Mouse (Mus musculus): ENCODE data around the gene Cobll1.
A peak's percentile ranks its signal among the peaks of the same experiment; 100 is the strongest.

Cobll1 gene

GRCm38 (mm10) chr2:65196994-65197393 lies 42.2 kb downstream of the Cobll1 start:
- no peak for DNase-seq (ENCODE audit: low spot score in 2 of 2)

GRCm38 (mm10) chr2:65195233-65196010 lies 43.8 kb downstream of the Cobll1 start:
- DNase-seq (ENCODE audit: low spot score in 2 of 2), result no peak

GRCm38 (mm10) chr2:65193091-65193795 lies 46.0 kb downstream of the Cobll1 start:
- no peak for DNase-seq (ENCODE audit: low spot score in 2 of 2)

DNA sequence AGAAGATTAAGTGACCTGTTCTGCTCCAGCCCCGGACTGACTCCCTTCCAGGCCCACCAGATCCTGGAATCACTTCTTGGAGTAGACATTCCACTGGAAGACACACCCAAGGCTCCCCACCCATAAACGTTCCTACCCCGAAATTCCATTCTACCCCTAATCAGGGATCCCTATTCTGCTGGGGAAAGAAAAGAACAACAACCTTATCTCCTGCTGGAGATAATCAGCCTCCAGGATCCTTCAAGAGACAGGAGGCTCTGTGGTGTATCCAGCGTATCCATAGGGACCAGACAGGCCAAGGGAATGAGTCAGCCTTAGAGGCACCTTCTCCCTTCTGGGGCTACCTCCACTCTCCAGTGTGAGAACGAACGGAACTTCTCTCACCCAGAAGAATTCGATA lies 47.8 kb downstream of the Cobll1 start:
- DNase-seq (ENCODE audit: low spot score in 2 of 2), result no peak

DNA sequence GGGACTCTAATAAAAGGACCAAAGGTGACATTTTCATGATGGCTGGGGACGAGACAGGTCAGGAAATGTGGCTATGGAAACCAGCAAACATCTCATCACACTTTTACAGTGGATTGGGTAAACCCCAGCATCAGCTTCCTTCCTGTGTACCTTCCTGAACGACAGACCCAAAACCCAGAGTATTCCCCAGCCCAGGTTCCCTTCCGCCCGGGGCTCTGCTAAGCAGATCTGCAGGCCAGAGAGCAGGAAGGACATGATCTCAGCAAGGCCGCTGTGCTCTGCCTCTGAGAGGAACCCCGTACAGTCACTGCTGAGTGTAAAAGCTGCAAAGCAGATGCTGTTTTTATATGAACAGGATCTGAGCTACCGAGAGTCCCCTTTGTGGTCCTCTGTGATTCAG lies 49.9 kb downstream of the Cobll1 start:
- DNase-seq (ENCODE audit: low spot score in 2 of 2), result peak in 1 of 2 experiments; percentile 53

GRCm38 (mm10) chr2:65188585-65188984 lies 50.6 kb downstream of the Cobll1 start:
- DNase-seq (ENCODE audit: low spot score in 2 of 2), result no peak

DNA sequence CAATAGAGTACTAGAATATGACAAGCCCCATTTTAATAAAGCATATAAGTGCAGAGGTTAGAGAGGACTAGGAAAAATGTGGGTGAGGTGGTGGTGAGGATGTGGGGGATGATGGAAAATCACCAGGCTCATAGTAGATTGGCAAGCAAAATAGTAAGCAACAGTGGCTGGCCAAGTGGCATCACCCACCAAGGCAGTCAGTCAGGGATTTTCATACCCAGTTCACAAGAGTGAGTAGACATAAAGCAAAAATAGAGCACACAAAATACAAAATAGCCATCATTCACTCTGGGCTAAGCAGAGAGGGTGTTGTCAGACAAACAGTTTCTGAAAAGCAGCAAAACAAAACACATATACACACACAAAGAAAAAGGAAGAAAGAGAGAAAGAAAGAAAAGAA lies 51.6 kb downstream of the Cobll1 start:
- DNase-seq (ENCODE audit: low spot score in 2 of 2), result no peak

DNA sequence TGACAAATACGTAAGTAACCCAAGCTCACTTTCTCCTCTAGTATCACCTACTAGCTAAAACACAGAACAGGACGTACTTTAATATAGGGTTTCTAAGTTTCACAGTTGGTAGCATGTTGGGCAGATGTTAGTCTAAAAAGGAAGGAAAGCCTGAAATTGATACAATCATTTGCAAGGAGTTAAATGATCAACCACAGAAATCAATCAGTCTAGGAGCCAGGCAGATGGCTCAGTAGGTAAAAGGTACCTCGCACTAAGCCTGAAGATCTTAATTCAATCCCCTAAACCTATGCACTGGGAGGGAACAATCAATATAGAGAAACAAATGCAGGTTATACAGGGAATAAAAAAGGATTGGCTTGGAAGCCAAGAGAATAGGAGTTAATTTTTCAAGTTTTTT lies 52.0 kb downstream of the Cobll1 start:
- DNase-seq (ENCODE audit: low spot score in 2 of 2), result no peak

- no peak for DNase-seq (ENCODE audit: low spot score in 2 of 2)
These were observed 56.5 kb downstream of the Cobll1 start for GRCm38 (mm10) chr2:65182747-65183146.

GRCm38 (mm10) chr2:65181736-65182135 lies 57.5 kb downstream of the Cobll1 start:
- DNase-seq (ENCODE audit: low spot score in 2 of 2), result no peak

GRCm38 (mm10) chr2:65181066-65181716 lies 58.0 kb downstream of the Cobll1 start:
- no peak for DNase-seq (ENCODE audit: low spot score in 2 of 2)

GRCm38 (mm10) chr2:65175645-65176044 lies 63.6 kb downstream of the Cobll1 start:
- DNase-seq (ENCODE audit: low spot score in 2 of 2), result no peak

DNA sequence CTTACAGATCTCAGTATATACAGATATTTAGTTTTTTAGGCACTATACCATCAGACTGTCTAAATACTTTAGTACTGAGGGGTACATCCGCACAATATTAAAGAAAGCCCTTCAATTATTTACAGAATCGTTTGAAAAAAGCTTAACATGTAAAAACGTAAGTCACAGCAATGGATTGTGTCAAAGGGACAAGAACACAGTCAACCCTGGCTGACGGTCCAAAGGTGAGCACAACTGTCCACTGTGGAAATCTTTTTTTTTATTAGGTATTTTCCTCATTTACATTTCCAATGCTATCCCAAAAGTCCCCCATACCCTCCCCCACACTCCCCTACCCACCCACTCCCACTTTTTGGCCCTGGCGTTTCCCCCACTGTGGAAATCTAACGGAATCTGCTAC lies 67.1 kb downstream of the Cobll1 start:
- no peak for DNase-seq (ENCODE audit: low spot score in 2 of 2)

GRCm38 (mm10) chr2:65171516-65171915 lies 67.7 kb downstream of the Cobll1 start:
- DNase-seq (ENCODE audit: low spot score in 2 of 2), result no peak

DNA sequence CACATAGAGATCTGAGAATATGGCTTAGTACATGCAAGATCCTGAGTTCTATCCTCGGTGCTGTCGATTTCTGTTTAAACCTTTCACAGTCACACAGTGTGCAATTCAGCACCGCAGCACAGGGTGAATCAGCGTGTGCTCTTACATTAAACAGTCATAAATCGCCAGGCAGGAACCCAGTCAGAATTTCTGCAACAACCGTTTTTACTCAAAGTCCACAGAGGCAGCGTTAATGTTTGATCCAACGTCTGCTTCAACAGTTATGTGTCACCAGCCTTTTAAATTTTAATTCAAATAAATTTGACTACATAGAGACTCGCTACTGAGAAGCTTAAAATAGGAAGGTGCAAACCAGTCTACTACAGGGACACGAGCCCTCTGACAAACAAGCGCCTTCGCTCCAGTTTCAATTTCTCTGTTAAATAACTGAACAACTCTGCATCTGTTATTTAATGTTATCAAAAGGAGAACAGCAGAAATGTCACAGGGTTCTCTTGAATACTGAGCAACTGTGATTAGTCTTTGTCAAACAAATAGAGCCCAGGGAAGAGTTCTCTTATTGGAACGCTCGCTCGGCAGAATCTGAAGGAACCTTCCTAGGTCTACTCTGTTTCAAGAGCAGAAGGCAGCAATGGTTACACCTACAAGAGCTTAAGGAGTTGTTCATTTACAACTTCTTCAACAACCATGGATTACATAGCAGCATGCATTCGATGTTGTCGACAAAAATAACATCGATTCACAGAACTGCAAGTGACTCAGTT lies 68.3 kb downstream of the Cobll1 start:
- no peak for DNase-seq (ENCODE audit: low spot score in 2 of 2)

DNA sequence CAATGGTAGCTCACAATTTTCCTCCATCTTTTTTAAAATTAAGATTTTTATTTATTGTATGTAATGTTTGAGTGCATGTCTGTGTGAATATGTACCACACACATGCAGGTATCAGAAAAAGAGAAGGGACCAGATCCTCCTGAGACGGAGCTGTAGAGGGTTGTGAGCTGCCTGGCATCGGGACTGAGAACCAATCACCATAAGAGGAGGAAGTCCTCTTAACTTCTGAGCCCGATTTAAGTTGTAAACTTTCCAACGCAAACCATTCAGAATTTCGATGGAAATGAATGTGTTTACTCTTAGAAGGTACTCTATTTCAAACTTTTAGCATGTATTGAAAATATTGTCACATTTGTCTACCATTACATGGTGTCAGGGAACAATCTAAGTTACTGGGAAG lies 68.9 kb downstream of the Cobll1 start:
- DNase-seq (ENCODE audit: low spot score in 2 of 2), result no peak

GRCm38 (mm10) chr2:65163990-65164389 lies 75.2 kb downstream of the Cobll1 start:
- DNase-seq (ENCODE audit: low spot score in 2 of 2), result no peak

DNA sequence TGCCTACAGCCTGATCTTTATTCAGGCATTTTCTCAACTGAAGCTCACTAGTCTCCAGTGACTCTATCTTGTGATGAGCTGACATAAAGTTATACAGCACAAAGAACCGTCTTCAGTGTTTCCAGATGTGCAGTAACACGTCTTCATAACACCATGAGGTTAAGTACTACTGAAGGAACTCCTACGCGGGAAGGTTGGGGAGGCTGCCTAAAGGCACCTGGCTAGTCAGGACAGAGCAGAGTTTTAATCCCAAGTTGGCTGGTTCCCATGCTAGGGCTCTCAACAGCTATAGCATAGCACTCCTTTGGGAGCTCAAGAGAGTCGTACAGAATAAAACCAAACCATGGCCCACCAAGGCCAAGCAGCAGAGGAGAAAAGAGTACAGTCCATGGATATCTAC lies 76.6 kb downstream of the Cobll1 start:
- DNase-seq (ENCODE audit: low spot score in 2 of 2), result no peak

DNA sequence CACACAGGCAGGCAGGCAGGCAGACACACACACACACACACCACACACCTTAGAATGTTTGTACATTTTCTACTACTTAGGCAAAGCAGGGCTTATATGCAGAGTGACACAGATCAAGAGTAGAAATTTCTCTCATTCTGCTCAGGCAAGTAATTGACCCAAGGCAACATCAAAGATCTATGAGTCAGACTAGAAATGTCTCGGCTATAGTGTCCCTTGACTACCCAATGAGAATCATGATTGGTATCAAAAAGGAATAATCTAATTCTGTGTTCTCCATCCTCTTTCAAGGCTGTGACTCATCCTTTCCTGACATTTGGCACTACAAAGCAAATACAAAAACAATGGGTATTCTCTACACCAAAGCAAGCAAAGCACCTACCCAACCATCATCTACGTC lies 77.5 kb downstream of the Cobll1 start:
- DNase-seq (ENCODE audit: low spot score in 2 of 2), result no peak

DNA sequence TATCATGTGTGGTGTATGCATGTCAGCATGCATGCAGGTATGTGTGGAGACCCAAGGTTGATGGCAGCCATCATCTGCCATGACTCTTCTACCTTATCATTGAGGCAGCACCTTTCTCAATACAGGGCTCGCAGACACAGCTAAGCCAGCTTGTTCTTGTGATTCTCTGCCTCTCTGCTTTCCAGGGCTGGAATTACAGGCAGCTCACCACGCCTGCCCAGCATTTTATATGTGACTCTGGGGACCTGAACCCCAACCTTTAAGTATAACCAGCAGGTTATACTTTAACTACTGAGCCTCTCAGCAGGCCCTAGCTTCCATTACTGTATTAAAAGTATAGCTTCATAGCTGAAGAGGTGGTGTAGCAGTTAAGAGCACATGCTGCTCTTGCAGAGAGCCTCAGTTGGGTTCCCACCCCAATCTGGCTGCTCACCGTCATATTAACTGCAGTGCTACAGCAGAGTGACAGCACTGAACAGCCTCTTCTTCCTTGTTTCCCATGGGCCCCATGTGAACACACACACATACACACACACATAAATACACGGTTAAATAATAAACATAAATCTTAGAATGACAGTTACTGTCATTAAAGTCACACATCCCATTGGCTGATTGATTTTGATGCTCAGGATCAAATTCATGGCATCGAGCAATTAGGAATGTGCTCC lies 81.1 kb downstream of the Cobll1 start:
- DNase-seq (ENCODE audit: low spot score in 2 of 2), result no peak

DNA sequence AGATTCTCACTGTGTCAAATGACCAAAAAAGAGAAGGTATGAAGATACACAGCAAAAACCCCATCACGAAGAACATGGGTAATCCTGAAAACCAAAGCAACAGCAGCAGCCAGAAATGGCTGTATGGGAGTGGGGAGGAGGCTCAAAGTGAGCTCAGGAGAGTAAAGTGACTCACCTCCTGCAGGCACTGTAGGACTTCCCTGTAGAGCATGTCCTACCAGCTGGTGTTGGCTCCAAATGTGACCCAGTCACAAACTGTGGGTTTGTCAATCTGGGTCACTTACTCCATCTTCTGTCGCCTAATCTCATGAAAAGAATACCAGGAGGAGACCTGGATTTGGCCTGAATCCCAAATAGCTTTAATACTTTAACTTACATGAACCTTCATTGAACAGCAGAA lies 81.9 kb downstream of the Cobll1 start:
- DNase-seq (ENCODE audit: low spot score in 2 of 2), result no peak

- no peak for DNase-seq (ENCODE audit: low spot score in 2 of 2)
These were observed 90.3 kb downstream of the Cobll1 start for GRCm38 (mm10) chr2:65148928-65149327.

Data from spleen, postnatal 10 days (tissue).